ENCODE assay signal across 8 mouse cellular contexts in the genomic region with DNA sequence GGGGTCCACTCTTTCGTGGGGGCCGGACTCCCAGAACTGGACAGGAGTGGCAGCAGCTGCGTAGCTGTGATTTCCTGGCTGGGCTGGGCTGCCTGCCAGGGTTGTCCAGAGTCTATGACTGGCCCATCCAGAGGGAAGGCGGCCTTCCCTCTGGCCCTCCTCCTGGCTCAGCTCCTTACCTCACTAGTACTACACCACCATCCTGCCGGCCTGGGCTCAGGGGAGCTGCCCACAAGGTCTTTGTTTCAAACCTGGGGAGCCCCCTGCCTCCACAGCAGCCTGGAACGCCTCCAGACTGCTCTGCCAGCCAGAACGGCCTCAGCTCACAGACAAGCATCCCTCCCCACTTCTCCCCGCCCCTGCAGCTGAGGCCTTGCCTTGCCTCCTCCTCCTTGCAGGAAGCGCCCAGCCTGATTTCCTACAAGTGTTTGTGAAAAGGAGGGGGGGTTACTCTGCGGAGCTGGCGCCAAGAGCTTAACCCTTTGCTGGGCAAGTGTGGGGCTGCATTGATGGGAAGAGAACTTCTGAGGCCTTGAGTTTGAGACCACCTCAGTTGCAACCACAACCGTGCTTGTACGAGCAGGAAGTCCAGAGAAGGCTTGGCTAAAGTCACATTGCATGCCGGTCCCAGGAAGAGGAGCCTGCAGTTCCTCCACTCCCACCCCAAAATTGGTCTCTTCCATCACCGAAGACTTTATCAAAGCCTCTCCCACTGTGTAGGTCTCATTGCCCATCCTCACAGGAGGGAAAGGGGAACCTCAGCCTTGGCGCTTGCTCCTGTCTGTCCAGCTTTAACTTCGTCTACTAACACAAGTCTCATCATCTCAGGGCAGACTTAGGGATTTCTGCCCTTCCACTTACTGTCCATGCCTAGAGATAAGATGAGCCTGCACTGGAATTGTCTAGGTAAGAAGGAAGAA. TPM values are rescaled to one million over a fixed set of nuclear protein-coding genes. Genes with fewer than 3 reads are reported as not detected.
DNase-seq lines count a peak whose midpoint lies in the region; ATAC-seq lines count a peak whose summit lies in the region.

A gene (minus strand): TSS at position 315 of the 920 bp plus-strand sequence.

- H3K9ac ChIP-seq in lung, embryonic 16.5 days (ENCODE audit: low read length): peak within 1 kb of the TSS; percentile 69

- H3K9me3 ChIP-seq in lung, embryonic 16.5 days (ENCODE audit: control insufficient read depth, low read length): no peaks in the 10 kb centered on the region

- DNase-seq in layer of hippocampus, adult 9-11 months: peak; percentile 83
- peak; percentile 81 for DNase-seq in ovary, adult 18-20 months (ENCODE audit: low spot score)
- peak; percentile 84 for DNase-seq in thymus, postnatal 10 days (ENCODE audit: low spot score in 2 of 2)

- H3K4me3 ChIP-seq in brown adipose tissue, adult 24 weeks (ENCODE audit: insufficient read depth, low read depth, low read length): peak within 1 kb of the TSS; percentile 73
- H3K4me3 ChIP-seq in lung, embryonic 16.5 days (ENCODE audit: low read length): peak within 1 kb of the TSS; percentile 47

- peak within 1 kb of the TSS; percentile 70 for H3K4me2 ChIP-seq in lung, embryonic 16.5 days (ENCODE audit: low read depth, low read length)

- no peaks in the 10 kb centered on the region for H3K27me3 ChIP-seq in lung, embryonic 16.5 days (ENCODE audit: control insufficient read depth, insufficient read depth, low read depth, low read length)

- peak; percentile 42 for ATAC-seq in CD4-positive, CD25-positive, alpha-beta regulatory T cell, adult 4 months
- ATAC-seq in frontal cortex, adult (ENCODE audit: low TSS enrichment): peak; percentile 75
- peak; percentile 15 to 40 for ATAC-seq in hematopoietic stem cell, adult 5-6 weeks (replicated peaks in 1 of 2; ENCODE audit: insufficient read depth in 1 of 2, low FRiP score in 2 of 2, low TSS enrichment in 1 of 2, low read depth in 1 of 2, poor library complexity in 2 of 2, severe bottlenecking in 2 of 2)
- peak; percentile 93 for ATAC-seq in lung, embryonic 16.5 days (ENCODE audit: low read depth)

- peaks cover 21% of the 10 kb centered on the region for H3K4me1 ChIP-seq in brown adipose tissue, adult 24 weeks (ENCODE audit: control insufficient read depth, insufficient read depth, insufficient read length, low read length)
- peaks cover 80% of the 10 kb centered on the region for H3K4me1 ChIP-seq in lung, embryonic 16.5 days (replicated peaks; ENCODE audit: control insufficient read depth, insufficient read depth, low read length)

- WGBS in lung, embryonic 16.5 days: 2% methylated on average over 17 of the region's 17 CpGs

- no peaks in the 10 kb centered on the region for H3K36me3 ChIP-seq in lung, embryonic 16.5 days (ENCODE audit: control insufficient read depth, insufficient read depth, low read length)

- H3K27ac ChIP-seq in brown adipose tissue, adult 24 weeks (replicated peaks; ENCODE audit: low read depth, low read length): peak within 1 kb of the TSS; percentile 99
- peak within 1 kb of the TSS; percentile 97 for H3K27ac ChIP-seq in lung, embryonic 16.5 days (ENCODE audit: low read length)

RNA-seq across cellular contexts. Expression of the gene that starts here (rescaled TPM):
- 100 to 1,000 TPM in 1 of 2 experiments, 10 to 100 TPM in 1; 95.9 to 158 TPM for polyA plus RNA-seq in CD4-positive, CD25-positive, alpha-beta regulatory T cell, adult 4 months (2017; shearing (Covaris generic))
- polyA plus RNA-seq in brown adipose tissue, adult 24 weeks (2012; ENCODE audit: insufficient read depth, insufficient read length, missing spikeins): 0.95 and 1.5 TPM in 2 replicates
- 19.1 and 22.1 TPM in 2 replicates for total RNA-seq in hematopoietic stem cell, adult 5-6 weeks (2017)
- 10.2 and 10.6 TPM in 2 replicates for polyA plus RNA-seq in lung, embryonic 16.5 days (2015; fragmentation: Nextera tagmentation; extraction: Ambion mirVana)

Comparison
In these comparisons a context has a peak if more than half of its experiments do, and no peak if none do; other contexts are left out.
1. Peak in every context shown above with its lines: DNase-seq, ATAC-seq, H3K4me3 ChIP-seq and H3K27ac ChIP-seq.
2. ATAC-seq: peak in every context shown above with its lines; median percentile 93 in lung, embryonic 16.5 days; 75 in frontal cortex, adult; 42 in CD4-positive, CD25-positive, alpha-beta regulatory T cell, adult 4 months; 28 in hematopoietic stem cell, adult 5-6 weeks.